Mouse (Mus musculus) neutrophil, adult 83 days (primary cell): ENCODE data around the gene Prkaa1. TPM values are rescaled to one million over a fixed set of nuclear protein-coding genes. Genes with fewer than 3 reads are reported as not detected.

Source experiments
- total RNA-seq, 2 experiments: library from RNA; stranded (reverse); gene quantifications; one replicate each; pipeline ENCODE4 v1.2.4; 2023

Prkaa1 gene
- total RNA-seq, result 10 to 100 TPM; 25.5 to 28.3 TPM

DNA sequence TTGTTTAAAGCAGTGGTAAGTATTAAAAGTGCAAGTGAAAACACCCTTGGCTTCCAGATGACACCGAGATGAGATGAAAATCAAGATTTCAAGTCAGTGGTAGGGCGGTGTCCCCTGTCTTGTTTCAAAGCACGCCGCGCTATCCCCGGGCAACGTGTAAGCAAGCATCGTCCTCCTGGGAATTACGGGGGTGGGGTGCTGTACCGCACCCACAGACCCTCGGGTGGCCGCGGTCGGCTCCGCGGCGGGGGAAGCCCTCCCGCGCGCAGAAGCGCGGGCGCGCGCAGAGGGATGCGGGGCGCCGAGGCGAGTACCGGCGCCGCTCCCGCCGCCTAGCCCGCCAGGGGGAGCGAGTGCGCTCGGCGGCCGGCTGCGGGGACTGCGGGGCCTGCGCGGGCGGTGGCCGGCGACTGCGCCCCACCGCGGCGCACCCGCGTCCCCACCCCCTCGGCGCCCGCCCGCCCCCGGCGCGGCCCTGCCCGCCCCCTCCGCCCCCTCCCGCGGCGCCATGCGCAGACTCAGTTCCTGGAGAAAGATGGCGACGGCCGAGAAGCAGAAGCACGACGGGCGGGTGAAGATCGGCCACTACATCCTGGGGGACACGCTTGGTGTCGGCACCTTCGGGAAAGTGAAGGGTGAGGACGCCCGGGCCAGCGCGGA is at the start of gene Prkaa1:
Gene Prkaa1, plus strand, starts transcription at position 501 of the 660 bp plus-strand sequence.

DNA sequence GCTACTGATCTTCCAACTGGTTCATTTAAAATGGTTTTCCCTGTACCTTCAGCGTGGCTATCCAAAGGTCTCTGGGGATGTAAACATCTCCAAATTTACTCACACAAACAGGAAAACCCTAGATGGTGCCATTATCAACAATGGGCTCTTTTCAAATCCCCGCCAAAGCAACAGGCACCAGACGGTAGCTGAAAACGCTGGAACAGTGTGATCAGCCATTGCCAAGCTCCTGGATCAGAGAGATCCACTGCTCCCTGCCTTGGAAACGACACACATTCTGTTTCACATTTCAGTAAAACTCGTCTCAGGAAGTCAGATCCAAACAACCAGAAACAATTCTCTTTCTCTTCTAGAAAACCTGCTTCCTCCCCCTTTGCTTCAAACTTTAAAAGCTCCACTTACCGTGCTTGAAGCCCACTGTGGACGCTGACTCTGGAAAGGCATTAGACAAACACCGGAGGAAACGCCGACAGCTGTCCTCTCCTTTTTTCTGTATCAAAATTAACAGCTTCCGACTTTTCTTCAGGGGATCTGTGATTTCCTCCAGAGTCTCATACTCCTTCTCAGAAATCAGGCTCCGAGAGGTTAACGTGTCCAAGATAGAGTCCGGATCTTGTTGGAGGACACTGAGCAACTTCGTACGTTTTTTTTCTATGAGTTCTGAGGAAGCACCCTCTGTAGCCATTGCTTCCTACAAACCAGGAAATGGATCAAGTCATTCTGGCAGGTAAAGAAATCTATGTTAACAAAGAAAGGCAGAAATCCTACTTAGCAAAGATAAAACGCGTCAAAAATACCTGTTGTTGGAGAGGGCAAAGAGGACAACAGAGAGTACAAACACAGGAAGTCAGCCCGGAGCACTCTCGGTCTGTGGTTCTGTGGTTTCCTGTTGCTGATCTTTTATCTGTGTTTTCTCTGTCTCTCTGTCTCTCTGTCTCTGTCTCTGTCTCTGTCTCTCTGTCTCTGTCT is 35.7 kb upstream of the Prkaa1 start, which contains the start of gene Card6:
Gene Card6, minus strand, starts transcription at position 854 of the 969 bp plus-strand sequence.

DNA sequence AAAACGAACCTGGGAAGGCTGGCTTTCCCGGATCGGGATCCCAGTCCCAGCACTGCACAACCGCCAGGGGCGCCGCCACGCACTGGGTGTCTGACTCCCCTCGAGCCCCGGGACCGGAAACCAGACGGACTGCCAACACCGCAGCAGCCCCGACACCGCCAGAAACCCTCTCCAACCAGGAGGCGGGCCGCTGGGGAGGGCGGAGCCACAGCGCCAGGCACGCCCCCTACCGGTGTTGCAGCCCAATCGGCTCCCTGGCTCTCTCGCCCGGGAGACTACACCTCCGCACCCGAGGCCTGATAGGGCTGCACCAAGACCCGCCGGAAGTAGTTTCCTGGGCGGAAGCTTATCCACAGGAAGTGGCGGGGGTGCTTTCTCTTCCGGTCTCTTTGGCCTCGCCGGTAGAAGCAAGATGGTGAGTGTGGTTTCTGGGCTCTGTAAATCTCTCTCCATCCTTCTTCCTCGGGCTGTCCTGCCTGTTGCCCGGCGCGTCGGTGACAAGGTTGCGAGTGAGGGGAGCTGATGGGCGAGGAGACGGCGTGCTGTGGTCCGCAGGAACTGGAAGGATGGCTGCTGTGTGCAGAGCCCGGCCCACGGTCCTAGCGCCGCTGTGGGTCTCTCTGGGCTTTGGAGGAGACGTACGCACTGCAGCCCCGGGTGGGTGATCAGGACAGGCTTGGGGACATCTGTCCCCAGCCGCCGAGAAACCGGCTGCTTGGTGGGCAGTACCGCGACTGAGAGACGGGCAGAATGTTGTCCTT is 27.2 kb upstream of the Prkaa1 start, which contains the start of gene Rpl37:
Gene Rpl37, plus strand, starts transcription at position 376 of the 761 bp plus-strand sequence.

DNA sequence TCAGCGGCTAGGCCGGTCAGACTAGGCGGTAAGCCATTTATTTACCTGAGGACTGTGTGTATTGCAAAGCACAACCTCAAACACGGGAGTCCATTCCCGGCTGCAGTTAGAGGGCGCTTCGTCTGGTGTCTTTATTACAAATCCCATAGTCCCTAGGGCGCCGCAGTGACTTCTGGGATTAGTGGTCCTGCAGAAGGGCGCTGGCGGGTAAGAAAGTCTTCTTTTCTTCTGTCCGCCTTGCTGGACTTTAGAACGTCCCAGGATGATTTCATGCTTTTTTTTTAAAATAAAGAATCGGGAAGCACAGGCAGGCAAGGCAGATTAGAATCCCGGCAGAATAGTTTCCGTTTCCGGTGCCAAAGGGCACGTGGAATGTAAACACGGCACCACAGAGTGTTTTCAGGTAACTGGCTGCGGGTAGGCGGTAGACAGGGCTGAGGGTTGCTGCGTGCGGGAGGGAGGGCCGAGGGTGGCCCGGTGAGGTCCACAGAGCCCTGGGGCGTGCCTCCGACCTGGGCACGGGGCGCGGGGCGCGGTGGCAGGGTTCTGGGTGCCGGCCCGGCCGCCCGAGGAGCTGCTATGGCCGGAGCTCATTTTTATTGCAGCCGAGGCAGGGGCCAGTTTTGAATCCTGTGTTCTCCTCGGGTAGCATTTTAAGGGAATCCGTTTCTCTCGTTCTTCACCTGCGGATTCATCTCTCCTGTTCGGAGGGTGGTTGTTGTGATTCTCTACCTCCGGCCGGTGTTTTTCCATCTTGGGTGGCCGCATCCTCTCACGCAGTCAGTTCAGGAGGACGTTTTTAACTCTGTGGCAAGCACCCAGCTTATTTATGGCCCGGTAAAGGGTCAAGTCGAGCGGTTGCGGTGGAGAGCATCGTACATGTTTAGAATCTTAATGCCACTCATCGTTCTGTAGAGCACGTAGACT is 42.0 kb downstream of the Prkaa1 start, which contains the start of gene Ttc33:
Gene Ttc33, plus strand, starts transcription at position 160 of the 927 bp plus-strand sequence.

Other genes with a start within 250 kb of the Prkaa1 start
- gene Mroh2b, start 245.1 kb upstream of the Prkaa1 start, total RNA-seq, result not detected
- not detected for gene C7, start 80.1 kb upstream of the Prkaa1 start, total RNA-seq
- gene Card6, start 35.3 kb upstream of the Prkaa1 start, total RNA-seq, result 10 to 100 TPM; 15.8 to 22.9 TPM
- 100 to 1,000 TPM; 360 to 389 TPM for gene Rpl37, start 27.2 kb upstream of the Prkaa1 start, total RNA-seq
- gene Ttc33, start 41.7 kb downstream of the Prkaa1 start, total RNA-seq, result 10 to 100 TPM; 16.6 to 19.1 TPM
- gene Ptger4, start 100.3 kb downstream of the Prkaa1 start, total RNA-seq, result 10 to 100 TPM; 18.1 to 23.8 TPM